Mouse (Mus musculus): ENCODE data around the gene Lpp. TPM values are rescaled to one million over a fixed set of nuclear protein-coding genes. Genes with fewer than 3 reads are reported as not detected.

The Lpp gene
- polyA plus RNA-seq, 1 experiment from 2014 or later = 14.4 TPM

- no peaks in the 10 kb centered on the region for H3K27me3 ChIP-seq (ENCODE audit: control insufficient read depth, insufficient read depth, low read length)
- DNase-seq (ENCODE audit: low spot score, missing footprints) = no peak
- H3K4me2 ChIP-seq = no peak overlapping the region
- no peak overlapping the region for H3K4me3 ChIP-seq (ENCODE audit: low read depth, low read length)
- no peak overlapping the region for H3K9ac ChIP-seq (ENCODE audit: low read length)
- WGBS = 52% methylated on average over 3 of the region's 3 CpGs
- no peaks in the 10 kb centered on the region for H3K36me3 ChIP-seq (ENCODE audit: control insufficient read depth, insufficient read depth, low read length)
- H3K4me1 ChIP-seq (ENCODE audit: control insufficient read depth, insufficient read depth, low read length) = no peaks in the 10 kb centered on the region
- no peak for ATAC-seq (ENCODE audit: low FRiP score)
- no peak overlapping the region for H3K27ac ChIP-seq (ENCODE audit: low read depth, low read length)
- H3K9me3 ChIP-seq (ENCODE audit: control insufficient read depth, low read length) = no peaks in the 10 kb centered on the region
Observed at GRCm38 (mm10) chr16:24914393-24914751, 521.1 kb downstream of the Lpp start.

- WGBS = 93% methylated on average over 4 of the region's 4 CpGs
- H3K4me2 ChIP-seq = no peak overlapping the region
- no peak for ATAC-seq (ENCODE audit: low FRiP score)
Observed at GRCm38 (mm10) chr16:24915470-24915869, 522.2 kb downstream of the Lpp start.

GRCm38 (mm10) chr16:24919349-24920012, 526.2 kb downstream of the Lpp start:
- Histone ChIP-seq H3K27me3 (ENCODE audit: control insufficient read depth, insufficient read depth, low read length) (no peaks in the 10 kb centered on the region), H3K9me3 (ENCODE audit: control insufficient read depth, low read length) (no peaks in the 10 kb centered on the region), H3K4me2 (no peak overlapping the region), H3K27ac (ENCODE audit: low read depth, low read length) (no peak overlapping the region), H3K9ac (ENCODE audit: low read length) (no peak overlapping the region), H3K4me3 (ENCODE audit: low read depth, low read length) (no peak overlapping the region), H3K4me1 (ENCODE audit: control insufficient read depth, insufficient read depth, low read length) (no peaks in the 10 kb centered on the region), H3K36me3 (ENCODE audit: control insufficient read depth, insufficient read depth, low read length) (no peaks in the 10 kb centered on the region)
- 42% methylated on average over 11 of the region's 11 CpGs for WGBS
- ATAC-seq (ENCODE audit: low FRiP score) (no peak), DNase-seq (ENCODE audit: low spot score, missing footprints) (peak; percentile 77)

More at GRCm38 (mm10) chr16:24915470-24915869, 522.2 kb downstream of the Lpp start:
- H3K9ac ChIP-seq (ENCODE audit: low read length) = no peak overlapping the region
- H3K4me3 ChIP-seq (ENCODE audit: low read depth, low read length) = no peak overlapping the region
- no peaks in the 10 kb centered on the region for H3K4me1 ChIP-seq (ENCODE audit: control insufficient read depth, insufficient read depth, low read length)
- H3K27me3 ChIP-seq (ENCODE audit: control insufficient read depth, insufficient read depth, low read length) = no peaks in the 10 kb centered on the region
- no peak overlapping the region for H3K27ac ChIP-seq (ENCODE audit: low read depth, low read length)
- H3K36me3 ChIP-seq (ENCODE audit: control insufficient read depth, insufficient read depth, low read length) = no peaks in the 10 kb centered on the region
- no peak for DNase-seq (ENCODE audit: low spot score, missing footprints)
- no peaks in the 10 kb centered on the region for H3K9me3 ChIP-seq (ENCODE audit: control insufficient read depth, low read length)

- H3K9me3 ChIP-seq (ENCODE audit: control insufficient read depth, low read length) = no peaks in the 10 kb centered on the region
- no peaks in the 10 kb centered on the region for H3K36me3 ChIP-seq (ENCODE audit: control insufficient read depth, insufficient read depth, low read length)
- DNase-seq (ENCODE audit: low spot score, missing footprints) (no peak), ATAC-seq (ENCODE audit: low FRiP score) (no peak)
- no peaks in the 10 kb centered on the region for H3K4me1 ChIP-seq (ENCODE audit: control insufficient read depth, insufficient read depth, low read length)
- no peak overlapping the region for H3K4me2 ChIP-seq
- no peak overlapping the region for H3K4me3 ChIP-seq (ENCODE audit: low read depth, low read length)
- H3K27ac ChIP-seq (ENCODE audit: low read depth, low read length) = no peak overlapping the region
- H3K9ac ChIP-seq (ENCODE audit: low read length) = no peak overlapping the region
- no peaks in the 10 kb centered on the region for H3K27me3 ChIP-seq (ENCODE audit: control insufficient read depth, insufficient read depth, low read length)
Observed at GRCm38 (mm10) chr16:24930070-24930469, 536.8 kb downstream of the Lpp start.

GRCm38 (mm10) chr16:24930621-24931020, 537.3 kb downstream of the Lpp start:
- no peaks in the 10 kb centered on the region for H3K36me3 ChIP-seq (ENCODE audit: control insufficient read depth, insufficient read depth, low read length)
- WGBS = 77% methylated on average over 5 of the region's 5 CpGs
- H3K4me1 ChIP-seq (ENCODE audit: control insufficient read depth, insufficient read depth, low read length) = no peaks in the 10 kb centered on the region
- H3K9ac ChIP-seq (ENCODE audit: low read length) = no peak overlapping the region
- no peak overlapping the region for H3K4me3 ChIP-seq (ENCODE audit: low read depth, low read length)
- DNase-seq (ENCODE audit: low spot score, missing footprints) = no peak
- H3K4me2 ChIP-seq = no peak overlapping the region
- H3K27me3 ChIP-seq (ENCODE audit: control insufficient read depth, insufficient read depth, low read length) = no peaks in the 10 kb centered on the region
- no peaks in the 10 kb centered on the region for H3K9me3 ChIP-seq (ENCODE audit: control insufficient read depth, low read length)
- H3K27ac ChIP-seq (ENCODE audit: low read depth, low read length) = no peak overlapping the region
- no peak for ATAC-seq (ENCODE audit: low FRiP score)

- Histone ChIP-seq H3K9me3 (ENCODE audit: control insufficient read depth, low read length) (no peaks in the 10 kb centered on the region), H3K36me3 (ENCODE audit: control insufficient read depth, insufficient read depth, low read length) (no peaks in the 10 kb centered on the region), H3K4me2 (no peak overlapping the region), H3K27ac (ENCODE audit: low read depth, low read length) (no peak overlapping the region), H3K27me3 (ENCODE audit: control insufficient read depth, insufficient read depth, low read length) (no peaks in the 10 kb centered on the region), H3K4me1 (ENCODE audit: control insufficient read depth, insufficient read depth, low read length) (no peaks in the 10 kb centered on the region), H3K4me3 (ENCODE audit: low read depth, low read length) (no peak overlapping the region), H3K9ac (ENCODE audit: low read length) (no peak overlapping the region)
- DNase-seq (ENCODE audit: low spot score, missing footprints) = no peak
- 92% methylated on average over 3 of the region's 3 CpGs for WGBS
- ATAC-seq (ENCODE audit: low FRiP score) = no peak
Observed at GRCm38 (mm10) chr16:24932816-24933215, 539.5 kb downstream of the Lpp start.

- no peak for DNase-seq (ENCODE audit: low spot score, missing footprints)
Observed at GRCm38 (mm10) chr16:24933691-24934090, 540.4 kb downstream of the Lpp start.

GRCm38 (mm10) chr16:24941306-24942160, 548.2 kb downstream of the Lpp start:
- Histone ChIP-seq H3K4me3 (ENCODE audit: low read depth, low read length) (no peak overlapping the region), H3K4me2 (no peak overlapping the region), H3K4me1 (ENCODE audit: control insufficient read depth, insufficient read depth, low read length) (peaks cover 6% of the 10 kb centered on the region), H3K27me3 (ENCODE audit: control insufficient read depth, insufficient read depth, low read length) (no peaks in the 10 kb centered on the region), H3K36me3 (ENCODE audit: control insufficient read depth, insufficient read depth, low read length) (no peaks in the 10 kb centered on the region), H3K27ac (ENCODE audit: low read depth, low read length) (no peak overlapping the region), H3K9ac (ENCODE audit: low read length) (no peak overlapping the region), H3K9me3 (ENCODE audit: control insufficient read depth, low read length) (no peaks in the 10 kb centered on the region)
- 33% methylated on average over 9 of the region's 9 CpGs for WGBS
- ATAC-seq (ENCODE audit: low FRiP score) (peak; percentile 84), DNase-seq (ENCODE audit: low spot score, missing footprints) (no peak)

More at GRCm38 (mm10) chr16:24933691-24934090, 540.4 kb downstream of the Lpp start:
- no peaks in the 10 kb centered on the region for H3K4me1 ChIP-seq (ENCODE audit: control insufficient read depth, insufficient read depth, low read length)
- H3K4me3 ChIP-seq (ENCODE audit: low read depth, low read length) = no peak overlapping the region
- WGBS = 82% methylated on average over 4 of the region's 4 CpGs
- H3K27ac ChIP-seq (ENCODE audit: low read depth, low read length) = no peak overlapping the region
- H3K36me3 ChIP-seq (ENCODE audit: control insufficient read depth, insufficient read depth, low read length) = no peaks in the 10 kb centered on the region
- no peak overlapping the region for H3K4me2 ChIP-seq
- no peaks in the 10 kb centered on the region for H3K27me3 ChIP-seq (ENCODE audit: control insufficient read depth, insufficient read depth, low read length)
- no peak overlapping the region for H3K9ac ChIP-seq (ENCODE audit: low read length)
- ATAC-seq (ENCODE audit: low FRiP score) = no peak
- H3K9me3 ChIP-seq (ENCODE audit: control insufficient read depth, low read length) = no peaks in the 10 kb centered on the region

GRCm38 (mm10) chr16:24943486-24944261, 550.4 kb downstream of the Lpp start:
- H3K9ac ChIP-seq (ENCODE audit: low read length) = no peak overlapping the region
- peaks cover 6% of the 10 kb centered on the region for H3K4me1 ChIP-seq (ENCODE audit: control insufficient read depth, insufficient read depth, low read length)
- 30% methylated on average over 6 of the region's 6 CpGs for whole genome bisulfite sequencing
- H3K27ac ChIP-seq (ENCODE audit: low read depth, low read length) = no peak overlapping the region
- DNase-seq (ENCODE audit: low spot score, missing footprints) (no peak), ATAC-seq (ENCODE audit: low FRiP score) (no peak)
- H3K27me3 ChIP-seq (ENCODE audit: control insufficient read depth, insufficient read depth, low read length) = no peaks in the 10 kb centered on the region
- no peaks in the 10 kb centered on the region for H3K9me3 ChIP-seq (ENCODE audit: control insufficient read depth, low read length)
- no peak overlapping the region for H3K4me2 ChIP-seq
- H3K4me3 ChIP-seq (ENCODE audit: low read depth, low read length) = no peak overlapping the region
- H3K36me3 ChIP-seq (ENCODE audit: control insufficient read depth, insufficient read depth, low read length) = no peaks in the 10 kb centered on the region

All from midbrain, embryonic 11.5 days (tissue).